Mouse (Mus musculus): Measurements from ENCODE around the gene Cnnm1.

DNA sequence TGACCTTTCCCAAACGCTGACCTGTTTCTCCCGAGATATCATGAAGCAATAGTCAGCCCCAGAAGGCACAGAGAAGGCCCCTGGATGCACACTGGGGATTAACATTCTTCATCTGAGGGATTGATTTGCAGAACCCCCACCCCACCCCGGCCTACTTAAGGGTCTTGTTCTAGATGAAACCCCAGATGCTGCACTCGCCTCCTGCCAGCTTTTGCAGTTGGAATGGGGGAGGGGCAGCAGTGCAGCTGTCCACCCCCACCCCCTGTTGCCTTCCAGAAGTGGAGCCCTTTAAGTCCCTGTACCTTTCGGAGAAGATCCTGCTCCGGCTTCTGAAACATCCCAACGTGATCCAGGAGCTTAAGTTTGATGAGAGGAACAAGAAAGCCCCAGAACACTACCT, 29.1 kb downstream of the Cnnm1 start:
- no peak for TF ChIP-seq CTCF (IDR thresholded peaks at IDR 0.05; ENCODE audit: low read depth, low read length)
- no peak for TF ChIP-seq TAL1 (conservative IDR thresholded peaks at IDR 0.05; ENCODE audit: low read depth, low read length)
- no peak for TF ChIP-seq GATA1 (IDR thresholded peaks at IDR 0.05; ENCODE audit: borderline replicate concordance, low read length)
- no peak for TF ChIP-seq POLR2AphosphoS5 (IDR thresholded peaks at IDR 0.05; ENCODE audit: insufficient replicate concordance, low read depth, low read length)

Measured in G1E (cell line).